Mouse (Mus musculus) liver, postnatal 0 days (tissue): Measurements from ENCODE around the gene Igfbp6.

ENCODE experiments used
- CTCF ChIP-seq: sonication (generic); IDR thresholded peaks from 2 replicates; pipeline ENCODE4 v1.5.1; 2016; ENCODE audit warnings: antibody characterized with exemption, low read depth
- EP300 ChIP-seq: IDR thresholded peaks from 2 replicates; pipeline ENCODE4 v1.6.1; 2016; ENCODE audit warnings: antibody characterized with exemption, low read depth, mild to moderate bottlenecking

GRCm38 (mm10) chr15:102106754-102107456 lies 37.3 kb upstream of the Igfbp6 start:
- TF ChIP-seq CTCF (no peak), EP300 (no peak)
